Mouse (Mus musculus) neural tube, embryonic 15.5 days (tissue): ENCODE measurements around the gene Scoc. TPM values are rescaled to one million over a fixed set of nuclear protein-coding genes. Genes with fewer than 3 reads are reported as not detected.

ENCODE experiments used
- ATAC-seq: fragments of 200-750 bp; cut with Nextera tagmentation; 2 replicates; pipeline ENCODE4 v1.8.0; 2017; ENCODE audit warnings: mild to moderate bottlenecking, moderate TSS enrichment, moderate library complexity; ENCODE audit not compliant: low FRiP score
- H3K27ac ChIP-seq: fragments of 300-500 bp; sonication (generic); replicated peaks from 2 replicates; pipeline ENCODE4 v1.5.1; 2015; ENCODE audit warnings: mild to moderate bottlenecking, inconsistent platforms
- H3K27me3 ChIP-seq: fragments of 300-500 bp; sonication (generic); replicated peaks from 2 replicates; pipeline ENCODE4 v1.6.1; 2015; ENCODE audit warnings: inconsistent platforms
- H3K36me3 ChIP-seq: fragments of 300-500 bp; sonication (generic); 2 replicates; pipeline ENCODE4 v1.6.1; 2015; ENCODE audit warnings: inconsistent platforms
- H3K4me1 ChIP-seq: fragments of 300-500 bp; sonication (generic); 2 replicates; pipeline ENCODE4 v1.6.1; 2015; ENCODE audit warnings: inconsistent platforms
- H3K4me2 ChIP-seq: fragments of 300-500 bp; sonication (generic); 2 replicates; pipeline ENCODE4 v1.6.1; 2015; ENCODE audit warnings: inconsistent platforms, mild to moderate bottlenecking, moderate library complexity
- H3K4me3 ChIP-seq: fragments of 300-500 bp; sonication (generic); replicated peaks from 2 replicates; pipeline ENCODE4 v1.5.1; 2015; ENCODE audit warnings: mild to moderate bottlenecking, inconsistent platforms
- H3K9ac ChIP-seq: fragments of 300-500 bp; sonication (generic); replicated peaks from 2 replicates; pipeline ENCODE4 v1.6.1; 2015; ENCODE audit warnings: mild to moderate bottlenecking, inconsistent platforms
- H3K9me3 ChIP-seq: fragments of 300-500 bp; sonication (generic); replicated peaks from 2 replicates; pipeline ENCODE4 v1.6.1; 2016; ENCODE audit warnings: inconsistent platforms
- WGBS: fragments of 180-500 bp; shearing (Covaris S2); methylation state at CpG from one replicate; pipeline ENCODE4 v1.1.7; 2015; ENCODE audit warnings: mixed read lengths; 5-methylcytosine and 5-hydroxymethylcytosine counted together
- polyA plus RNA-seq: library from polyadenylated mRNA; unstranded; fragments of >200 nt; fragmentation: Nextera tagmentation; extraction: Ambion mirVana; gene quantifications from 2 replicates; pipeline ENCODE4 v1.2.1, GENCODE M21; 2015

Scoc gene
- polyA plus RNA-seq, 1 experiment from 2014 or later, result 290 TPM

GRCm38 (mm10) chr8:83396680-83397079, 61.5 kb downstream of the Scoc start:
- H3K27me3 ChIP-seq, result no peaks in the 10 kb centered on the region
- no peak overlapping the region for H3K9ac ChIP-seq
- no peak for ATAC-seq
- H3K27ac ChIP-seq, result no peak overlapping the region
- peaks cover 6% of the 10 kb centered on the region; the same call in 1 of the 2 replicates for H3K36me3 ChIP-seq
- 93% methylated on average over 6 of the region's 6 CpGs for WGBS
- H3K4me1 ChIP-seq, result no peaks in the 10 kb centered on the region
- no peak overlapping the region for H3K4me2 ChIP-seq
- H3K9me3 ChIP-seq, result no peaks in the 10 kb centered on the region
- H3K4me3 ChIP-seq, result no peak overlapping the region

- WGBS, result 95% methylated on average over 5 of the region's 5 CpGs
- Histone ChIP-seq H3K27me3 (no peaks in the 10 kb centered on the region; the same call in 1 of the 2 replicates), H3K4me2 (no peak overlapping the region), H3K36me3 (no peaks in the 10 kb centered on the region; the same call in 1 of the 2 replicates), H3K27ac (no peak overlapping the region), H3K9ac (no peak overlapping the region), H3K9me3 (no peaks in the 10 kb centered on the region), H3K4me3 (no peak overlapping the region), H3K4me1 (peaks cover 9% of the 10 kb centered on the region; the same call in 1 of the 2 replicates)
- no peak for ATAC-seq
Observed at GRCm38 (mm10) chr8:83394325-83394724, 63.9 kb downstream of the Scoc start.

- WGBS, result 50% methylated on average over 1 of the region's 1 CpGs
- no peak overlapping the region for H3K9ac ChIP-seq
Observed at GRCm38 (mm10) chr8:83392521-83392920, 65.7 kb downstream of the Scoc start.

GRCm38 (mm10) chr8:83390006-83390701, 68.0 kb downstream of the Scoc start:
- Histone ChIP-seq H3K36me3 (no peaks in the 10 kb centered on the region), H3K27ac (no peak overlapping the region), H3K4me1 (peaks cover 11% of the 10 kb centered on the region; the same call in 1 of the 2 replicates), H3K4me3 (peak overlapping the region; percentile 70), H3K4me2 (peak overlapping the region; percentile 81), H3K27me3 (peaks cover 8% of the 10 kb centered on the region), H3K9me3 (no peaks in the 10 kb centered on the region), H3K9ac (peak overlapping the region; percentile 73)
- WGBS, result 3% methylated on average over 14 of the region's 14 CpGs
- ATAC-seq, result peak; percentile 76

More at GRCm38 (mm10) chr8:83392521-83392920, 65.7 kb downstream of the Scoc start:
- H3K9me3 ChIP-seq, result no peaks in the 10 kb centered on the region
- no peak for ATAC-seq
- H3K4me2 ChIP-seq, result no peak overlapping the region
- H3K27ac ChIP-seq, result no peak overlapping the region
- H3K4me3 ChIP-seq, result no peak overlapping the region
- H3K36me3 ChIP-seq, result no peaks in the 10 kb centered on the region
- peaks cover 8% of the 10 kb centered on the region for H3K27me3 ChIP-seq
- peaks cover 11% of the 10 kb centered on the region; the same call in 1 of the 2 replicates for H3K4me1 ChIP-seq

- Histone ChIP-seq H3K27me3 (peaks cover 8% of the 10 kb centered on the region), H3K27ac (no peak within 1 kb of the TSS), H3K9me3 (no peaks in the 10 kb centered on the region), H3K4me1 (peaks cover 11% of the 10 kb centered on the region; the same call in 1 of the 2 replicates), H3K36me3 (no peaks in the 10 kb centered on the region), H3K4me3 (peak within 1 kb of the TSS; percentile 70), H3K4me2 (peak within 1 kb of the TSS; percentile 81), H3K9ac (peak within 1 kb of the TSS; percentile 73)
- 5% methylated on average over 41 of the region's 41 CpGs for WGBS
- peak; percentile 94 for ATAC-seq
Observed at GRCm38 (mm10) chr8:83389316-83390005, 68.7 kb downstream of the Scoc start, which contains the start of gene Clgn. Gene Clgn (plus strand): TSS chr8:83389867.

- Histone ChIP-seq H3K27ac (no peak overlapping the region), H3K36me3 (no peaks in the 10 kb centered on the region), H3K9ac (no peak overlapping the region), H3K4me3 (no peak overlapping the region), H3K4me1 (no peaks in the 10 kb centered on the region), H3K27me3 (no peaks in the 10 kb centered on the region; the same call in 1 of the 2 replicates), H3K9me3 (no peaks in the 10 kb centered on the region), H3K4me2 (no peak overlapping the region)
- WGBS, result 44% methylated on average over 2 of the region's 2 CpGs
- no peak for ATAC-seq
Observed at GRCm38 (mm10) chr8:83382850-83383249, 75.3 kb downstream of the Scoc start.

GRCm38 (mm10) chr8:83381016-83381415, 77.2 kb downstream of the Scoc start:
- H3K27ac ChIP-seq, result no peak overlapping the region
- WGBS, result 82% methylated on average over 2 of the region's 2 CpGs
- no peak overlapping the region for H3K9ac ChIP-seq
- H3K9me3 ChIP-seq, result no peaks in the 10 kb centered on the region
- ATAC-seq, result no peak
- H3K4me1 ChIP-seq, result no peaks in the 10 kb centered on the region
- no peaks in the 10 kb centered on the region for H3K36me3 ChIP-seq
- H3K4me3 ChIP-seq, result no peak overlapping the region
- H3K27me3 ChIP-seq, result no peaks in the 10 kb centered on the region
- H3K4me2 ChIP-seq, result no peak overlapping the region

- no peaks in the 10 kb centered on the region for H3K27me3 ChIP-seq
- WGBS, result 83% methylated on average over 4 of the region's 4 CpGs
- no peak overlapping the region for H3K9ac ChIP-seq
- H3K36me3 ChIP-seq, result no peaks in the 10 kb centered on the region
- H3K27ac ChIP-seq, result no peak overlapping the region
- H3K9me3 ChIP-seq, result no peaks in the 10 kb centered on the region
- no peak for ATAC-seq
- H3K4me2 ChIP-seq, result no peak overlapping the region
- no peaks in the 10 kb centered on the region for H3K4me1 ChIP-seq
- no peak overlapping the region for H3K4me3 ChIP-seq
Observed at GRCm38 (mm10) chr8:83380141-83380540, 78.0 kb downstream of the Scoc start.

Other genes starting within 250 kb of the Scoc start
- 0.12 TPM in 1 of 2 replicates, not detected in the other for gene Ucp1, start 168.0 kb downstream of the Scoc start, polyA plus RNA-seq
- 17.9 and 19.7 TPM in 2 replicates for gene Elmod2, start 125.9 kb downstream of the Scoc start, polyA plus RNA-seq
- gene Mgat4d, start 109.9 kb downstream of the Scoc start, polyA plus RNA-seq, result not detected in 2 replicates
- 15.9 and 17.2 TPM in 2 replicates for gene Clgn, start 68.5 kb downstream of the Scoc start, polyA plus RNA-seq
- not detected in 2 replicates for gene Olfr370, start 77.4 kb upstream of the Scoc start, polyA plus RNA-seq
- gene Ndufb7, start 108.3 kb upstream of the Scoc start, polyA plus RNA-seq, result 344 and 362 TPM in 2 replicates
- 1,464 and 1,650 TPM in 2 replicates for gene Tecr, start 149.6 kb upstream of the Scoc start, polyA plus RNA-seq
- gene Dnajb1, start 149.8 kb upstream of the Scoc start, polyA plus RNA-seq, result 57.9 and 63.1 TPM in 2 replicates
- 116 and 118 TPM in 2 replicates for gene Gipc1, start 194.3 kb upstream of the Scoc start, polyA plus RNA-seq
- 0.95 and 1.00 TPM in 2 replicates for gene Ptger1, start 208.3 kb upstream of the Scoc start, polyA plus RNA-seq
- 24.6 and 25.1 TPM in 2 replicates for gene Pkn1, start 240.8 kb upstream of the Scoc start, polyA plus RNA-seq